Mouse (Mus musculus): Measurements from ENCODE around the gene Fancc.
"Not testable (repeated sequence)": the region's sequence is repeated elsewhere in the genome, so short reads cannot be mapped to it uniquely, and the experiment has no call there.

Fancc gene

DNA sequence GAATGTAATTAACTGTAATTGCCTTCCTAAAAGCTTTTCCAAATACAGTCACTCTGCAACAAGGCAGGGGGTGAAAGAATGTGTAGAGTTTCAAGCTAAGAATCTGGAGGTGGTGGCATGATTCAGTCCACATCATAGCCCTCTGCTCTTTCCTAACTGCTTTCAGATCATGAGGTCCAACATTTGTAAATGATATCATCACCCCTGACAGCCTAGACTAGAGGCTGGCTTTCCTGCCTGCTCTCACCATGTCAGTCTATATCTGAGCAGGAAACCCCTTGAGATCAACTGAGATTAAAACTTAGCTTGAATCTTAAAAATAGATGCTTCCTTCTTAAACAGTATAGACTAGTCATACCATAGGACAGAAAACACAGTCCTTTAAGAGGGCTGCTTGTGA lies 75.9 kb downstream of the Fancc start:
- no peak for DNase-seq (ENCODE audit: low spot score in 2 of 2)

DNA sequence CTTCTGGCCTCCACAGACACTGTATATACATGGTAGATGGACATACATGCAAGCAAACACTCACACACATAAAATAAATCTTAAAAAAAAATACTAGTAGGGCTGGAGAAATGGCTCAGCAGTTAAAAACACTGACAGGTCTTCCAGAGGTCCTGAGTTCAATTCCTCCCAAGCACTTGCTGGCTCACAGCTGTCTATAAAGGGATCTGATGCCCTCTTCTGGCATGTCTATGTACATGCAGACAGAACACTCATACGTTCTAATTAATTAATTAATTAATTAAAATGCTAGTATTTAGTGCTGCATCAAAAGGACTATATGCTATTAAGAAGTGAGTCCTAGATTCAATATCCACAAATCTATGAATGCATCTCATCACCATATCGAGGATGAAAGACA lies 78.9 kb downstream of the Fancc start:
- no peak for DNase-seq (ENCODE audit: low spot score in 2 of 2)

DNA sequence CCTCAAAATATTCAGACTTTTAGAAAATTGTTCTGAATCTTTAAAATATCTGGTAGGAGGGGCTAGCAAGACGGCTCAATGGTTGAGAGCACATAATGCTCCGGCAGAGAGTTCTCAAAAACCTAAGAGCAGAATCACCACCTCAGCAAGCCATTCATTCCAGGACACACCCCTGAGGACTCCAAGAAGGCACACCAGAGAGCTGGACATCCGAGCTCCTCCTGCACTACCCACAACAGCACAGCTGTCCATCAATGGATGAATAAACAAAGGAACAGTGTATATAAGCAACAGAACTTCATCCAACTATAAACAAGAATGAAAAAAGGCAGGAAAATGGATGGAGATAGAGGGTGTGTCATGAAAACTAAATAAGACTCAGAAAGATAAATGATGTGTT lies 80.3 kb downstream of the Fancc start:
- DNase-seq (ENCODE audit: low spot score in 2 of 2) = no peak

DNA sequence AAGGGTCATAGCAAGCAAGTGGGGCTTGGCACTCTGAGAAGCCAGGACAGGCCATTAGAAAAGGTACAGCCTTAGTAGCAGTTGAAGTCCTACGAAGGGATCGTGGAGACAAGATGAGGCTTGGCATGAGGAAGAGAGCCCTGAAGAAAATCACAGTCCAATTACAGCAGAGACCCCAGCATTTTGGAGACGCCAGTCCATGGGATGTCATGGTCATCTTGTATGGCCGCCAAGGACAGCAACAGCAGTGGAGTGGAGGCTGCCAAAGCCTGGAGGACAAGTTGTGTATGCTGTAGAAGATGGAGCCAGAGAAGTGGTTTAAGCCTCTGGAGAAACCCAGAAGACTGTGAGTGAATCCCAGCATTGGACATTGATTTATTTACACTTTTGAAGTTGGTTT lies 84.4 kb downstream of the Fancc start:
- no peak for DNase-seq (ENCODE audit: low spot score in 2 of 2)

DNA sequence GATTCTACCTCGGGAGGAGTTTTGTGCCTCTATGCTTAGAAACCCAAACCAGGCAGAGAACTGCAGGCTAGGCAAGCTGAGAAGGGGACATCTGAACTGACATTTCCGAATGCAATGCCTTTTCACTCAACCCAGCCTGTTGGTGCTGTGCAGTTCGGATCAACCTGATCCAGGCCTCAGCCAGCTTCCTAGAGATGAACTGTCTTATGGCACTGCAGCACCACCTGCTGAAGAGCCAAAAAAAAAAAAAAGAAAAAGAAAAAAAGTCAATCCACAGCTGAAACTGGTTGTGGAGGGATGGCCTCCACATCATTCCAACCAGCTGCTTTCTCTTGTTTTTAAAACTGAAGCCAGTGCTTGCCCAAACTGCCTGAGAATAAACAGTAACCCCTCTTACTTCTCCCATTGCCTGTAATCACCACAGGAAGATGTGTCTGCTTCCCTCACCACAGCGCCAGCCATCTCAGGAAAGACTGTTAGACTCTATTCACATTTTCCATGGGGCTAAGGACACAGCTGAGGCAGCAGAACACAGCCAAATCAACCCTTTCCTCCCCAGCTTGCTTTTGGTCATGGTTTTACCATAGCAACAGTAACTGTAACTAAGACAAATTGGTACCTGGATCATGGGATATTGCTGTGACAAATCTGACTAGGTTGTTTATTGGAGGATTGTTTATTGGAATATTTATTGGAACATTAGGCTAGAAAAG lies 85.6 kb downstream of the Fancc start:
- DNase-seq (ENCODE audit: low spot score in 2 of 2) = no peak

DNA sequence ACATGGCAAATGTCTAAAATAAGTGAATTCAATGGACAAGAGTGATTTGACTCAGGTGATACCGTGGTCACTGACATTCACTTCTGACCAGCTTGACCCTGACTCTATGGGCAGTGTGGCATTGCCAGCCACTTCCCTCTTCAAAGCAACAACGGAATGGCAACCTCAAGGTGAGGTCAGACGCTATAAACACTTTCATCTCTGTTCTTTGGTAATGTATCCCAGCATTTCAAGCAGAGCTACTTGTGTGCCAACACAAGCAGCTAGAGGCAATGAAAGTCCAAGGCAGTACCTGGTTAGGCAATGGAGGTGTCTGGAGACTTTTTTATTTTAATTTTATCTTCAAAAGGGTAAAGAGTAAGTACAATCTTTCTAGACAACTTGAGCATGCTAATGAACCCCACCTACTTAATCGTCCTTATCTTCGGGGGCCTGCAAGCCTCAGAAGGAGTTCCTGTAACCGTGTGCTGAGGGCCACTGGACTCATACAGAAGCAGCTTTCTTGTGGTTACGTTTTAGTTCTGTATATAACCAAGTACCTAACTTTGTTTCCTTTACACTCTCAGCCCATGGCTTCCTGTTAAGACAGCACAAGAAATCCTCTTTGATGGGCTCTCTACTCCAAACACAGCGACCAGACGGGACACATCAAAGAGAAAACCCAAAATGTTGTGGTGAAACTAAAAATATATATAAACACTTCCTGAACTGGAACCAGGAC lies 86.3 kb downstream of the Fancc start:
- DNase-seq (ENCODE audit: low spot score in 2 of 2) = no peak

DNA sequence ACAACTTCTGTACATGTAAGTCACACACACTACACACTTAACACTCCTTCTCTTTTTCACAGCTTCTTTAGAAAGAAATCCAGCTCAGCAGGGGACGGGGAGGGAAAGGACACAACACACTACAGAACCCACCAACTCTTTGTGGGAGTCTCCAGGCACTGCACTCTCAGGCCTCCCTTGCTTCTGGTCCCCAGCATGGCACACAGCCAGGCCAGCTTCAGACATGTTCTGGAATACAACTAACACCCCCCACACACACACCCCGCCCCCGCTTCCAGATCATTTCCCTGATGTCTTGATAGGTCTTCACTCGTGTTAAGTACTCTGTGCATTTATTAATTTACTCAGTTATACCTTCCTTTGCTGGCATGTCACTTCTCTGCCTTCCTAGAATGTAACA lies 91.9 kb downstream of the Fancc start:
- no peak for DNase-seq (ENCODE audit: low spot score in 2 of 2)

DNA sequence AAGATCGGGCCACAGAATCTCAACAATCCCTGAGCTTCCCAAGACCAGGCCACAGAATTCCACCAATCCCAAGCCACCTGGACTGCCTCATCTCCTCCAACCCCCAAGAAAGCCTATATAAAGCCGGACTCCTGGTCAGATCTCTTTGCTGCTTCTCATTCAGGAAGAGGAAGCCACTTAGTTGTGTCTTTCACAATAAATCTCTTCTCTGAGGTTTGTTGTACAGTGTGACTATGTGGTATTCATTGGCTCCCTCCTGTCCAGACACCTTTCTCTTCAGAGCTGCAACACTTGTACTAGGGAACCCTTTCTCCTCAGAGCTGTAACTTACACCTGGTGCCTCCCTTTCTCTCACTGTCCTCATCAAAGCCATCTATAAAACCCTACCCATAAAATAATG lies 92.4 kb downstream of the Fancc start:
- DNase-seq (ENCODE audit: low spot score in 2 of 2) = no peak

DNA sequence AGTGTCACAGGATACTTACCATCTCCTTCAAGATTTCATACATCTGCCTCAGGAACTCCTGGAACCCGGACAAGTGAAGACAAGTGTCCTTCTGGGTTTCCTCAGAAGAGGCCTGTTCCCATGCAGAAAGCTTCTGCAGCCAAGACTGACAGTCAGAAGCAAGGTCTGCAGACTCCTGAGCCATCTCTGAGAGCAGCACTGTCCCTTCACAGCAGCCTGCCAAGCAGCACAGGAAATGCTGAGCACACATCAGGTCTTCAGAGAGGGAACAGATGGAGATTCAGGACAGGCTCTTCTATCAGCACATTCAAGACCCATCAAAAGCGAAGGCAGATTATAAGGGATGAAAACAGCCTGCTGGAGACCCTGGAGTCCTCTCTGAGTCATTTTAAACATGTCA lies 94.3 kb downstream of the Fancc start:
- DNase-seq (ENCODE audit: low spot score in 2 of 2) = no peak

DNA sequence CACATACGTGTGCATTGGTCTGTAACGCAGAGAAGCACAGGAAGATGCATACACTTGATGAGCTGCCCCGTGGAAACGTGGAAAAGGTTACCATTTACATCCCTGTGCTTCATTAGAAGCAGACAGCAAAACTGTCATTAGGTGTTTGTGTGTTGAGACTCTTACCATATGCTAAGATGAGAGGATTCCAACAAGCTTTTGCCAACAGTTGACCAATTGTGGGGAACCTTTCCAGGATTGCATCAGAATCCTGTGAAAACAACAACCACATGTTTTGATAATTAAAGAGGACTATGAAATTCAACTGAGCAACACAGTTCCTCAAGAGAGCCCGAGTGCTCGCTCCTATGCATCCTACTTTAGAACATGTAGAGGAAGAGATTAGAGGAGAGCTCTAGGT lies 97.0 kb downstream of the Fancc start:
- DNase-seq (ENCODE audit: low spot score in 2 of 2) = no peak

DNA sequence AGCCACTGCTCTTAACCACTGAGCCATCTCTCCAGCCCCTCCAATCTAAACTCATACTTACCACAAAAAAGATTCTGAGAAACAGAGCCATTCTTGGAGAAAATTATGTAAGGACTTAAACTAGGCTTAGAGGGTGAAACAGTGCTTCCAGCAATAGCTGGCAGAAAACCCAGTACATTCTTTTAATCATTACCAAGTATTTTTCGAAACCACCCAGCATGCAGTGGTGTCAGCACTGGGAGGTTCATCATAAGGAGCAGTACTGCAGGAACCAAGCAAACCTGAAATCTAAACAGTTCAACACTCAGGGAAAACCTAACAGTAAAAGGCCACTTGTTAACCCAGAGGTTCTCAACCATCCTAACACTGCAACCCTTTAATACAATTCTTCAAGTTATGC lies 99.7 kb downstream of the Fancc start:
- no peak for DNase-seq (ENCODE audit: low spot score in 2 of 2)

DNA sequence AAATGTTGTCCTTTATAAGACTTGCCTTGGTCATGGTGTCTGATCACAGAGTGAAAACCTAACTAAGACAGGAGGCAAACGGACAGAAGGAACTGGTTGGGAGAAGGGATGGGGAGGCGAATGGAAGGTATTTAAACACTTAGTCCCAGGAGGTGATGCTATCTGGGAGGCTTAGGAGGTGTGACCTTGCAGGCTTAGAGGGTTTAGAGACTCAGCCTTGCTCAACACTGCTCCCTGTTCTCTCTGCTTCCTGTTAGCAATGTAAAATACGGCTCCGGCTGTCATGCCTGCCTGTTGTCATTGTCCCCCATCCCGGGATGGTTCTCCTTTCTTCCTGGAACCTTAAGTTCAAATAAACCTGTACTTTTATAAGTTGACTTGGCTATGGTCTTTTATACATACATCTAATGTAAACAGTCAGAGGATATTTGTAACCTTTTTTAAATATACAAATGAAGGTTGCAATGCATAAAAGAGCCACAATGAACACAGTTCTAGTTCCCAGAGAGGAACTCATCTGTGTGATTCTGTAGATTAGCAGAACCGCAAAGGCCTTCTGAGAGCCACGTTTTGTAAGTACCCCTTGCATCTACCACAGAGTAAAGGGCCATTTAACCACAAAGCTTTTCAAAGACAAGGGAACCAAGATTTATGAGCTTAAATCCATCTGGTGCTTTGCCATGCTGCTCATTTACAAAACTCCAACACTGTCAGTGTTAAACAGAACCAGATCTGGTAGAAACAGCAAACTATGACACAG lies 102.6 kb downstream of the Fancc start:
- no peak for DNase-seq (ENCODE audit: low spot score in 2 of 2)

DNA sequence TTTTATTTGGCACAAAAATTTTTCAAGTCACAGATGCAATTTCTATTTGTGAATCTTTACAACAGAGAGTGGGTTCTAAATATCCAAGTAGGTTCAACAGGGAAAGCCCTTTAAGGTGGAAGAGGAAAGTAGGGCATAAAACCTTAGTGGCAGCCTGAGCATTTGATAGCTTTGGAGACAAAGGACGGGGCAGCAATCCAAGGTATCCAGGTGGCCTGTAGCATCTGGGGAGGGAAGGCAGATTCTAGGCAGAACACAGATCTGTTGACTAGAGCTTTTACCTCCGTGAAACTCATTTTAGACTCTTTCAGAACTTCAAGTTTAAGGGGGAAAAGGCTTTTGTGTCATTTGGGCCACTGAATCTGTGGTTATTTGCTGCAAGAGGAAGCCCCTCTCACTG lies 111.8 kb downstream of the Fancc start:
- no peak for DNase-seq (ENCODE audit: low spot score in 2 of 2)

DNA sequence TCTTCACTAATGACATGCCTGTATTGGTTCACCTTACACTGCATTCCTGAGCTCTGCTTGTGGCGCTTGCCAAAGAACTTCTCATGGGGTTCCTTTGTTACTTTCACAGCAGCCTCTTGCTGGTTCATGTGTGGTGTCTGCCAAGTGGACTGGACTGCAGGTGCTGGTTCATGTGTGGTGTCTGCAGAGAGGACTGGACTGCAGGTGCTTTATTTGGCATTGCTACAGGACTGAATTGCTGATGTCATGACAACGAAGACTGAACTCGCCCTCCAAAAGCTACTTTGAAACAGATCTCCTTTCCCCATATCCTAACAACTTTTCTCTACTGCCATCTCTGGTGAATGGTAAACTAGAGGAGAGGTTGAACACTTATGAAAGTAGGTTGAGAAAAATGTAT lies 112.3 kb downstream of the Fancc start:
- no peak for DNase-seq (ENCODE audit: low spot score in 2 of 2)

DNA sequence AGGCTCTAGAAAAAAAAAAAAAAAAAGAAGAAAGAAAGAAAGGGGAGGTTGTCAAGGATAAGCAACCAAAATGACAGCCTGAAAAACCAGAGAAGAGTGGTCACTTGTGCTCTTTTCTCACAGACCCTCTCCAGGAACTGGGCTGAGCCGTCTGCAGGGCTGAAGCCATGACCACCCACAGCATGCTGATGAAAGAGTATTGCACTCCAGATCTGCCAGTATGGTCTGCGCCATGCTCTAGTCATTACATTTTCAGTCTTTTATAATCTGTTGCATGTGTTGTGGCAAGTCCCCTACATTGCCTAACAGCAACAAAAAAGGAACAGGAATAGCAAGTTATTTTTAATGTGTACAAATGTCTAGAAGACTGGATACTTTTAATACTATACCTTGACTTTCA lies 114.9 kb downstream of the Fancc start:
- no peak for DNase-seq (ENCODE audit: low spot score in 2 of 2)

DNA sequence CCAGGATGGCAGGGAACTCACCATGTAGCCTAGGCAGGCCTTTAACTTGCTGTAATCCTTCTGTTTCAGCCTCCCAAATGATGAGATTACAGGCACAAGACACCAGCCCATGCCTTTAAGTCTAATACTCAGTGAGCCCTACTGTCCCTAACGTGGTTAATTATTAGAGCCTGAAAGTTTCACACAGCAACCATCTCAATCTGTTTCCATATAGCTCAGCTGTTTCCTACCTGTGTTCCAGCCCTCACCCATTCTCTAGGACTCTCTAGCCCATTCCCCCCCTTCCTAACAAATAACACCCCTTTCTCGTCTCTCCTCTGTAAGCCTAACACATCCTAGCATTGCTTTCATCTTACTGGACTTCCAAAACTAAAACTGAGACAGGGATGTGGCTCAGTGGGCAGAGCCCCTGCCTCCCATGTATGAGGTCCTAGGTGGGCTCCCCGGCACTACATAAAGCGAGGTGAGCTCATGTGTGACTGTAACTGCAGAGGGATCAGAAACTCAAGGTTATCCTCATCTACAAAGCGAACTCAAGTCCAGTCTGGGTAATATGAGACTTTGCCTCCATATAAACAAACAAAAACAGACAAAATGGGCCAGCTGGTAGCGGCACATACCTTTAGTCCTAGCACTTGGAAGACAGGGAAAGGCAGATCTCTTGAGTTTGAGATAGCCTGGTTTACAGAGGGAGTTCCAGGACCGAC lies 123.5 kb downstream of the Fancc start:
- no peak for DNase-seq (ENCODE audit: low spot score in 2 of 2)

DNA sequence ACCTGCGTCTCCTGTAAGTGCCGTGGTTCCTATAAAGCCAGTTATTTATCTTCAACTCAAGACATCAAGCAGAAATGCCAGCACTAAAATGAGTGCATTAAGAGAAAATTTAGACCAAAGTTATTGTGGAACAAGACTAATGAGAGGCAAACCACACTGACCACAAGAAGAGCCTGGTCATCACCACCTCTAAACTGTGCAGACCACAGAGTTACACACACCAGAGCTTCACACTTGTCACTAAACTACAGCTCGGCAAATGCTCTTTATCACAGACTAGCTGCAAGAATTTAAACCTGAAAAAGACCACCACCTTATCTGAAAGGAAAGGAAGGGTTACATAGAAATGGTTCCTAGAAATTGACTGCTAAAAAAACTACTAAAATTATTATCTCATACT lies 135.3 kb downstream of the Fancc start:
- no peak for DNase-seq (ENCODE audit: low spot score in 2 of 2)

DNA sequence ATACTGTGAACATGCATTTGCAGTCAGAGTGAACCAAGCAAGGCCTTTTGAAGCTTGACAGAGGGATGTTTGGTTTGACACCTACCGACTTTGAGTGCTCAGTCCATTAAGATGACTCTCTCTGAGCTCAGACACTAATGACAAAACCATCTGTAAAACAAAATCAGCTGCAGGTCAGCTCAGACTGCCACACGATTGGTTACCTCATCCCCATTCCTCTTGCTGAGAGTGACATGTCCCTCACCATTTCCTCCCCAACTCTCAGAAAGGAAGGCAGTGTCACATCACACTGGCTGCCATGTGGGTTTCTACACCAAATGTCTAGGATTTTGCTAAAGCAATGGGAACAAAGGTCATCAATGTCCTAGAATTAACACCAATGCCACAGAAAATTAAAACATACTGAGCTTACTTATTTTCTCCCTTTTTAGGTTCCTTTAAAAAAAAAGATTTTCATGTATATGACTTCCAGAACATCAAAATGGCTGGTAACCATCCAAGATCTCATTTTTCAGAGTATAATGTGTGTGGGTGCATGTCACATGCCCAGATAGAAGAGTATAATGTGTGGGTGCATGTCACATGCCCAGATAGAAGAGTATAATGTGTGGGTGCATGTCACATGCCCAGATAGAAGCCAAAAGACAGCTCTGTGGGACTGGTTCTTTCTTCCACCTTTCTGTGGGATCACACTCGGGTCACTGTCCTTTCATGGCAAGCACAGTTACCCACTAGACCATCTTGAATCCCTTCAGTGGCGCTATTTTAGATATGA lies 136.8 kb downstream of the Fancc start:
- no peak for DNase-seq (ENCODE audit: low spot score in 2 of 2)

DNA sequence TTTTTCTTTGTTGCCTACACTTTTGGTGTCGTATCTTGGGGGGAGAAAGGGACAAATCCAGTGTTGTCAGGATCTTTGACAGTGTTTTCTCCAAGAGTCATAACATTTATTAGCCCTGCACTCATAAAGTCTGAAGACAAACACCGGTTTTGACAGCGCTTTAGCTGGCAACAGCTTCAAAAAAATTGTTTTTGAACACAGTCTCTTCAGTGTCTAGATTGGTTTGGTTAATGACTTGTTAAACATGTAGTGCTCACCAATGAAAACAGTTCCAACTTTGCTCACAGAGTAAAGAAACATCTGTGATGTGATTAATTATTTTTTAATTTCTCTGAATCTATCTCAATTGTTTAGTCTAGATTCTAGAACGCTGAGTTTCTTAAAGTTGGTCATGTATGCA lies 137.7 kb downstream of the Fancc start:
- no peak for DNase-seq (ENCODE audit: low spot score in 2 of 2)

DNA sequence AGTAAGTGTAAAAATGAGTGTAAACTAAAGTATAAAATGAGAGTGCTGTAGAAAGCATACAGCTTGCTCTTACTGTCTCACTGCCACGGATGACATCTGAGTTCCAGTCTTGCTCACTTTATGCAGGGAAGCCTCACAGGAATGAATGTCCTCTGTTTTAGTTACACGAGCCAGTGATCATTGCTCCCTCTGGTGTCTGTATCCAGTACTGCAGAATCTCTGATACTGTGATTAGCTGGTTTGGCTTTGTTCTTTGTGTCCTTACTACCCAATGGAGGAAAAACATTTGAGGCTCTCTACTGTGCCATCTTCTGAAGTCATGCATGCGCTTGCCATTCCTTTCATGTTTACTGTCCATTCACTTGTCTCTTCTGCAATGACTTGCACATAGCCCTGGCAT lies 140.5 kb downstream of the Fancc start:
- peak in 1 of 2 experiments; percentile 50 for DNase-seq (ENCODE audit: low spot score in 2 of 2)

DNA sequence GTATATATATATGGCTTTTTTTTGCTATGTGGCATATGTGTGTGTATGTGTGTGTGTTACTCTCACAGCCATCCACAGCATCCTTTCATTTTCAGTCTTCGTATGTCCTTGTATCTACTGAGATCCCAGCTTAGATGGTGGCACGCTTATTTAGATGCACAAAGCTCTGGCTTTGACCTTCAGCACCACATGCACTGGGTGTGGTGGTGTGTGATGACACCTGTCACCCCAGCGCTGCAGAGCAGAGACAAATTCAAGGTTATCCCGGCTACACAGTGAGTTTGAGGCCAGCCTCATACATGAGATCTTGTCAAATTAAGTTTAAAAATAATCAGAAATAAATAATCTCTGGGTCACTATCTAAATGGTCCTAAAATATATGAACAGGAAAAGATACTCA lies 141.0 kb downstream of the Fancc start:
- DNase-seq (ENCODE audit: low spot score in 2 of 2) = no peak

DNA sequence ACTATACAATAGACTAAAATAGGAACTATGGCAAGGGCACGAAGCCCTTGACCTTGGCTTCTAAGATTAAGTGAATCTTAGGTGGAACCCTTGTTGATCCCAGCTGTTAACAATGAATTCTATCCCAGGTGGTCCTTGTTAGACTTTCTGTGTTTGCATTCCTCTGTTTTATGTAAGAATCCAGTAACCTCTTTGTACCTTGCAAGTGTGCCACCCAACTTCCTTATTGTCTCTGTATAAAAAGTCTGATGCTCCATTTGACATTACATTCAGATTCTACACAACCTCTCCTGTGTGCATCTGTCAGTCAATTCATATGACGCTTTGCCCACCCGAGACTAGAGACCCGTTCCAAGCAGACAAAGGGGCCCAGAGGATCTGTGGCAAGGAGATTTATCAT lies 143.8 kb downstream of the Fancc start:
- not testable (repeated sequence) for DNase-seq (ENCODE audit: low spot score in 2 of 2)

Data from frontal cortex, postnatal 14 days (tissue).